Mouse (Mus musculus) neural tube, embryonic 12.5 days (tissue): ENCODE data around the gene Rpl13a. TPM values are rescaled to one million over a fixed set of nuclear protein-coding genes. Genes with fewer than 3 reads are reported as not detected.
A peak's percentile ranks its signal among the peaks of the same experiment; 100 is the strongest.
"Not testable (repeated sequence)": the region's sequence is repeated elsewhere in the genome, so short reads cannot be mapped to it uniquely, and the experiment has no call there.

Experiments
- ATAC-seq: fragments of 200-750 bp; cut with Nextera tagmentation; 2 replicates; pipeline ENCODE4 v1.8.0; 2017; ENCODE audit warnings: low read depth, mild to moderate bottlenecking, moderate TSS enrichment, moderate library complexity; ENCODE audit not compliant: low FRiP score
- H3K27ac ChIP-seq: fragments of 300-500 bp; sonication (generic); 2 replicates; pipeline ENCODE4 v1.5.1; 2016
- H3K27me3 ChIP-seq: fragments of 300-500 bp; sonication (generic); replicated peaks from 2 replicates; pipeline ENCODE4 v1.6.1; 2016; ENCODE audit warnings: mild to moderate bottlenecking
- H3K36me3 ChIP-seq: fragments of 300-500 bp; sonication (generic); 2 replicates; pipeline ENCODE4 v1.6.1; 2016; ENCODE audit warnings: mild to moderate bottlenecking
- H3K4me1 ChIP-seq: fragments of 300-500 bp; sonication (generic); 2 replicates; pipeline ENCODE4 v1.6.1; 2016
- H3K4me2 ChIP-seq: fragments of 300-500 bp; sonication (generic); replicated peaks from 2 replicates; pipeline ENCODE4 v1.6.1; 2016; ENCODE audit warnings: mild to moderate bottlenecking
- H3K4me3 ChIP-seq: fragments of 300-500 bp; sonication (generic); 2 replicates; pipeline ENCODE4 v1.5.1; 2016
- H3K9ac ChIP-seq: fragments of 300-500 bp; sonication (generic); 2 replicates; pipeline ENCODE4 v1.6.1; 2016; ENCODE audit warnings: mild to moderate bottlenecking
- H3K9me3 ChIP-seq: fragments of 300-500 bp; sonication (generic); 2 replicates; pipeline ENCODE4 v1.6.1; 2016; ENCODE audit warnings: mild to moderate bottlenecking
- WGBS: fragments of 180-500 bp; shearing (Covaris S2); methylation state at CpG from one replicate; pipeline ENCODE4 v1.1.7; 2016; 5-methylcytosine and 5-hydroxymethylcytosine counted together
- polyA plus RNA-seq: library from polyadenylated mRNA; unstranded; fragments of >200 nt; fragmentation: Nextera tagmentation; extraction: Ambion mirVana; gene quantifications from 2 replicates; pipeline ENCODE4 v1.2.1, GENCODE M21; 2016

Rpl13a gene
- polyA plus RNA-seq, 1 experiment from 2014 or later: 974 TPM

DNA sequence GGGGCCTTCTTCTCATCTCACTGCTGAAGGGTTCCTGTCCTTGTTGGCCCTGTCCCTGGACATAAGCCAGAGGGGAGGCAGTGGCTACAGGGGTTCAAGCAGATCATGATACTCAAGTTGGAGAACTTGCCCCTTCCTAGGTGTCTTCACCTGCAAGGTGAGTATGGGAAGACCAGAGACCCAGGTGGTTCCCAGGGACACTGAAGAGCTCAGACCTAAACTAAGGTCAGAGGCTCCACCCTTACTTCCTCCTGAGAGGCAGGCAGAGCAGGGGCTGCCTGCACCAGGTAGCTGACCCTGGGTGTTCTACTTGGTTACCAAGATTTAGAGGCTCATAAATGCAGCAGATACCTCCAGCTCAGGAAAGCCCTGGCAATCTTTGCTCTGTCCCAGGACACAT lies 6.6 kb downstream of the Rpl13a start:
- Histone ChIP-seq H3K36me3 (peaks cover 62% of the 10 kb centered on the region), H3K27ac (no peak overlapping the region), H3K4me2 (peak overlapping the region; percentile 16), H3K9ac (no peak overlapping the region), H3K4me3 (no peak overlapping the region), H3K4me1 (peaks cover 29% of the 10 kb centered on the region), H3K27me3 (no peaks in the 10 kb centered on the region), H3K9me3 (no peaks in the 10 kb centered on the region)
- ATAC-seq: no peak

DNA sequence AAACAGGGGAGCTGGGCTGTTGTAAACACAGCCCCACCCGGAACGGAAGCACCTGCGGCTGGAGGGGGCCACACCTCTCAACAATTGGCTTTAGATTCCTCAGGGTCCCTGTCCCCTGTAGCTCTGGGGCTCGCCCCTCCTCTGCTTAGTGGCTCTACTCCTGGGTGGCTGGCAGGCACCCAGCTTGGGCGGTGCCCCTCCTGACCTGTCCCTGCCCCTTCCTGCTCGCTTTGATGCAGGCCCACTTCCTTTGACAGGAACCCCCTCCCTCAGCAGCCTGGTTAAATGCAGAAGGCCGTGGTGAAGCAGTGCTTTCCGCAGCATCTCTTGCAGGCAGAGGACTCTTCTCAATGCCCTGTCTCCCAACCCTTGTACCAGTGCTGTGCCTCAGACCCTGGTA lies 7.2 kb downstream of the Rpl13a start:
- no peak overlapping the region for H3K9ac ChIP-seq
- WGBS: 76% methylated on average over 8 of the region's 8 CpGs
- no peaks in the 10 kb centered on the region for H3K9me3 ChIP-seq
- H3K4me2 ChIP-seq: peak overlapping the region; percentile 16
- H3K4me3 ChIP-seq: no peak overlapping the region
- peaks cover 57% of the 10 kb centered on the region for H3K36me3 ChIP-seq
- H3K4me1 ChIP-seq: peaks cover 24% of the 10 kb centered on the region
- H3K27me3 ChIP-seq: no peaks in the 10 kb centered on the region
- no peak for ATAC-seq
- no peak overlapping the region for H3K27ac ChIP-seq

DNA sequence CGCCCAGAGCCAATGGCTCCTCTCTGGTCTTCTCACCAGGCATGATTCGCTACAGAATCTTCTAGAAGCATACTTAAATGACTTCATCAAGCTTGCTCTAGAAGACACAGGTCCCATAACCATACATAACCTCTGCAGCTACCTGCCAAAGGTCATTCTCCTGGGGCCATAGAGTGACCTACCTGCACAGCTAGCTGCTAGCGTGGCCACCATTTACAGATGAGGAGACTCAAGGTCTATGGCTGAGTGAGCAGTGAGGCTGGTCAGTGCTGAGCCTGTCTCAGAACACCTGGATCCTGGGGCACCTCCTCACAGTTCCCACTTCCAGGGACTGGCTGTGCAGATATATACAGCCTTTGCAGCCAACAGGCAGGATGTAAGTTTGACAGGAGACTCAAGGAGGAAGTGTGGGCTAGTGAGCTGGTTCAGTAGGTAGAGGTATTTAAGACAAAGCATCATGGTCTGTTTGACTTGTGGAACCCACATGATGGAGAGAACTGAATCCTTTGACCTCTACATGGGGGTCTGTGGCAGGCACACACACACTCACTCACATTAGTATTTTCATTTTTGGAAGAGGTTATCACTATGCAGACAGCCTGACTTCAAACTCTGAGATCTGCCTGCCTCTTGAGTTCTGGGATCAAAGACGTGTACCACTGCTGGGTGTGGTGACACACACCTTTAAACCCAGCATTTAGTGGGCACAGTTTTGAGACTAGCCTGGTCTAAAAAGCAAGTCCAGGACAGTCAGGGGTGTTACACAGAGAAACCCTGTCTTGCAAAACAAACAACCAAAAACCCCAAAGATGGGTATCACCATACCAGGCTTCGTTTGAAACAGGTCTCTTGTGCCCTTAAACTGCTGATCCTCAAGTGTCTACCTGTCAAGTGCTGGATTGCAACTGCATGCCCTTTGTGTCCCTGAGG lies 8.5 kb downstream of the Rpl13a start:
- 82% methylated on average over 5 of the region's 5 CpGs for WGBS
- H3K4me1 ChIP-seq: peaks cover 19% of the 10 kb centered on the region

DNA sequence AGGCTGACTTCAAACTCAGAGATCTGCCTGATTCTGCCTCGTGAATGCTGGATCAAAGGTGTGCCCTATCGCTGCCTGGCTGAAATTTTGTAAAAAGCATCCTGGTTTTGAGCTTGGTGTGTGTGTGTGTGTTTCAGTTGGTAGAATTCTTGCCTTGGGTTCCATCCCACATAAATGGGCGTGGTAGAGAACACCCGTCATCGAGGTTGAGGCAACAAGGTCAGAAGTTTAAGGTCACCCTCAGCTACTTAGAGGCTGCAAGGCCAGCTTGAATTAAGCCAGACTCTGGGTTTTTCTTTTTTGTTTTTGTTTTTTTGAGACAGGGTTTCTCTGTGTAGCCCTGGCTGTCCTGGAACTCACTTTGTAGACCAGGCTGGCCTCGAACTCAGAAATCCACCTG lies 10.2 kb downstream of the Rpl13a start:
- Histone ChIP-seq H3K4me3 (no peak overlapping the region), H3K4me2 (no peak overlapping the region), H3K9ac (no peak overlapping the region), H3K36me3 (peaks cover 42% of the 10 kb centered on the region), H3K27ac (no peak overlapping the region), H3K27me3 (no peaks in the 10 kb centered on the region), H3K4me1 (peaks cover 13% of the 10 kb centered on the region), H3K9me3 (no peaks in the 10 kb centered on the region)
- ATAC-seq: no peak
- 91% methylated on average over 6 of the region's 6 CpGs for WGBS

More for the DNA sequence above, 8.5 kb downstream of the Rpl13a start:
- Histone ChIP-seq H3K9me3 (no peaks in the 10 kb centered on the region), H3K36me3 (peaks cover 43% of the 10 kb centered on the region), H3K9ac (no peak overlapping the region), H3K4me2 (no peak overlapping the region), H3K27me3 (no peaks in the 10 kb centered on the region), H3K4me3 (no peak overlapping the region), H3K27ac (no peak overlapping the region)
- no peak for ATAC-seq

DNA sequence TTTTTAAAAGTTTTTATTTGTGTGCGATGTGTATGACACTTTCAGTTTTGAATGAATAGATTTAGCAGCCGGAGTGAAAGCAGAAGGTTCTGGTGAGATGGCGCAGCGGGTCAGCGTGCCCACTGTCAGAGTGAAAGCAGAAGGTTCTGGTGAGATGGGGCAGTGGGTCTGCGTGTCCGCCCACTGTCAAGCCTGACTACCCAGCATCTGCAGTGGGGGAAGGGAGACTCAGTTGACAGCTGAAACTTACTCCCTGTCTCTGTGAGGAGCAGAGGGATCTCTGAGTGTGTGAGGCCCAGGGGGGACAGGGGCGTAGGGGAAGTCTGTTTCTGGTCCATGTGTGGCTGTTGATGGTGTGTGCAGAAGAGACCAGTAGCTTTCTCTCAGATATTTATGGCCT lies 11.0 kb downstream of the Rpl13a start:
- no peak for ATAC-seq
- Histone ChIP-seq H3K27me3 (no peaks in the 10 kb centered on the region), H3K9me3 (no peaks in the 10 kb centered on the region), H3K4me3 (no peak overlapping the region), H3K4me1 (peaks cover 5% of the 10 kb centered on the region), H3K9ac (no peak overlapping the region), H3K36me3 (peaks cover 37% of the 10 kb centered on the region), H3K4me2 (no peak overlapping the region), H3K27ac (no peak overlapping the region)
- WGBS: 86% methylated on average over 8 of the region's 8 CpGs

DNA sequence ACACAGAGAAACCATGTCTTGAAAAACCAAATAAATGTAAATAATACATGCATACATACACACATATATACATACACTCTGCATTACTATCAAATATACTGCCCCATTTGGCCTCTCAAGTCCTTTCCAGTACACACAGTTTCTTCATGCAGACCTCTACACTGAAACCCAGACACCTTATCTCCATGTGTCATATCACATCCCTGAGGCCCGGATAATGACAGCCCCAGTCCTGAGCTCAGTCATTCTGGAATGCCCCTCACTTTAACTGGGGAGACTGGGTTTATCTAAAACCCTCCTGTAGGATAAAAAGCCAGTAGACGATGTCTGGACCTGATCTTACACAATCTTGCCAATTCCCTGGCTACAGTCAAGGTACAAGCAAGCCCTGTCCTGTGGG lies 15.1 kb downstream of the Rpl13a start:
- Histone ChIP-seq H3K36me3 (no peaks in the 10 kb centered on the region; the same call in 1 of the 2 replicates), H3K4me2 (no peak overlapping the region), H3K4me3 (no peak overlapping the region), H3K27me3 (no peaks in the 10 kb centered on the region), H3K9me3 (no peaks in the 10 kb centered on the region), H3K27ac (no peak overlapping the region), H3K4me1 (no peaks in the 10 kb centered on the region), H3K9ac (no peak overlapping the region)
- 88% methylated on average over 2 of the region's 2 CpGs for WGBS
- ATAC-seq: no peak

DNA sequence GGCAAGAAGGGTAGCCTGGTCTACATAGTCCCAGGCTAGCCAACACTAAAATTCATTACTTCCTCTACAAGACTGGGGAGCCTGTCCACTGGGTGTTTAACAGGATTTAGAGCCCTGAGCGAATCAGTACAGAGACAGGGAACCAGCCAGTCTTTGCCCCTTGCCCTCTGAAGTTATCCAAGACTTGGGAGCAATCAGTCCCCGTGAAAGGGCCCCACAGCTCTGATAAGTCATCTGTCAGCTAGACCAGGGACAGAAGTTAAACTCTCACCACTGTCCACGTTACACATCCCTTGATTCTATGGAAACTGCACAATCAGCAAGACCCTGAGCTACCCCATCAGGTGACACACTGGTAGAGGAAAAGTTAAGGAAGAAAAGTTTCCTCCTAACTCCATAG lies 16.0 kb downstream of the Rpl13a start:
- Histone ChIP-seq H3K27ac (no peak overlapping the region), H3K4me2 (no peak overlapping the region), H3K4me3 (no peak overlapping the region), H3K27me3 (no peaks in the 10 kb centered on the region), H3K9ac (no peak overlapping the region), H3K4me1 (no peaks in the 10 kb centered on the region), H3K9me3 (no peaks in the 10 kb centered on the region), H3K36me3 (no peaks in the 10 kb centered on the region; the same call in 1 of the 2 replicates)
- no peak for ATAC-seq
- 80% methylated on average over 3 of the region's 3 CpGs for WGBS

DNA sequence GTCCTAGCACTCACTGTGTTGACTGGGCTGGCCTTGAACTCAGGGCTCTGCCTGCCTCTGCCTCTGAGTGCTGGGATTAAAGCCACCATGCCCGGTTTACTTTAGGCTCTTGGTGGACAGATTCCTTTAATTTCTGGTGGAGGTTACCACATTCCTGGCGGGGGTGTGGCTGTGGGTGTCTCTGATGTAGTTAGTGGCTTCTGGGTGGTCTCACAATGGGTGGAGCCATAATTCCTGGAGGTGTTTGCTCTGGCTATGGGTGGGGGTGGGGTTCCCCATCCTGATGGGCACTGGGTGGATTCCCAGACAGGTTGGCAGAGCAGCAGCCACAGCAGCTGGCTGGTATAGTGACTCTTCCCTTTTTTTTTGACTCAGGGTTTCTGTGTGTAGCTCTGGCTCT lies 16.6 kb downstream of the Rpl13a start:
- WGBS: 71% methylated on average over 2 of the region's 2 CpGs
- Histone ChIP-seq H3K4me2 (no peak overlapping the region), H3K9me3 (no peaks in the 10 kb centered on the region), H3K4me3 (no peak overlapping the region), H3K4me1 (no peaks in the 10 kb centered on the region), H3K27me3 (no peaks in the 10 kb centered on the region), H3K36me3 (no peaks in the 10 kb centered on the region), H3K9ac (no peak overlapping the region), H3K27ac (no peak overlapping the region)
- ATAC-seq: no peak

DNA sequence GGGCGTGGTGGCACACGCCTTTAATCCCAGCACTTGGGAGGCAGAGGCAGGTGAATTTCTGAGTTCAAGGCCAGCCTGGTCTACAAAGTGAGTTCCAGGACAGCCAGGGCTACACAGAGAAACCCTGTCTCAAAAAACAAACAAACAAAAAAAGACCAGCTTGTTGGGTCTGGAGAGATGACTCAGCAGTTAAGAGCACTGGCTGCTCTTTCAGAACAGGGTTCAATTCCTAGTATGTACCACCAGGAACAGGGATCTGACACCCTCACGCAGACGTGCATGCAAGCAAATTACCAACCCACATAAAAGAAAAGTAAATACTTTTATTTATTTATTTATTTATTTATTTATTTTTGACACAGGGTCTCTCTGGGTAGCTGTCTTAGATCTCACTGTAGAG lies 18.5 kb downstream of the Rpl13a start:
- H3K36me3 ChIP-seq, H3K27ac ChIP-seq, H3K4me3 ChIP-seq, H3K27me3 ChIP-seq, H3K9ac ChIP-seq, H3K9me3 ChIP-seq, H3K4me2 ChIP-seq, ATAC-seq, H3K4me1 ChIP-seq: not testable (repeated sequence)
- 95% methylated on average over 4 of the region's 4 CpGs for WGBS

DNA sequence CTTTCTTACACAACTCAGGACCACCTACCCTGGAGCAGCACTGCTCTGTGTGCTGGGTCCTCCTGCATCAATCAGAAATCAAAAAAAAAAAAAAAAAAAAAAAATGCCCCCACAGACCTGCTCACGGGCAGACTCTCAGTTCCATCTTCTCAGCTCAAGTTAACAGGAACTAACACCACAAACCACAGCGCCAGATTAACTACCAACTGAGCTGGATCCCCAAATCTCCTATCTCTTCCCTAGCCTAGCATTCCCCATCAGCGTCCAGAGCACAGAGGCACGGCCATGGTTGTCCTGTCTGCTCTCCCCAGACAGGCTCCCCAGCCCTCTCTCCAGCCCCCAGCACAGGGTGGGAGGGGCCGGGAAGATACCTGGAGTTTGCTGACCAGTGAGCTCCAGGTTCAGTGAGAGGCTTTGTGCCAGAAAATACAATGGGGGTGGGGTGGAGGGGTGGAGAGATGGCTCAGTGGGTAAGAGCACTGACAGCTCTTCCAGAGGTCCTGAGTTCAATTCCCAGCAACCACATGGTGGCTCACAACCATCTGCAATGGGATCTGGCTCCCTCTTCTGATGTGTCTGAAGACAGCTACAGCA lies 21.4 kb downstream of the Rpl13a start:
- Histone ChIP-seq H3K36me3 (no peaks in the 10 kb centered on the region), H3K9ac (no peak overlapping the region), H3K27ac (no peak overlapping the region), H3K27me3 (no peaks in the 10 kb centered on the region), H3K4me3 (no peak overlapping the region), H3K9me3 (no peaks in the 10 kb centered on the region), H3K4me1 (peaks cover 7% of the 10 kb centered on the region; the same call in 1 of the 2 replicates), H3K4me2 (no peak overlapping the region)
- ATAC-seq: no peak
- WGBS: 54% methylated on average over 5 of the region's 5 CpGs

DNA sequence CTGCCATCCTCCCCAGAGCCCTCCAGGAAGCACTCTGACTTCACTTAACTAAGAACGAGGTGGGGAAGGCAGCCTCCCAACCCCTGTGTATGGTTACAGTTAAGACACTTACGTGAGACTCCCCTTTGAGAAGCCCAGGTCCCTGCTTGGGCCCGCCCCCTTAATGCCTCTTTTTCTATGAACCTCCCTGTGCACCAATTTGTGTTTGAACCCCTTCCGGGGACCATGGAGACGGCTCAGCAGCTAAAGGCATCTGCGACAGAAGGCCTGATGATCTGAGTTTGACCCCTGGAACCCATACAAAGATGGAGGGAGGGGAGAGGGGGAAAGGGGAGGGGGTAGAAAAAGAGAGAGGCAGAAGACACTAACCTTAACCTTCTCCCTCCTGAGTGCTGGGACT lies 22.1 kb downstream of the Rpl13a start:
- no peaks in the 10 kb centered on the region for H3K36me3 ChIP-seq
- H3K27ac ChIP-seq: no peak overlapping the region
- peaks cover 7% of the 10 kb centered on the region; the same call in 1 of the 2 replicates for H3K4me1 ChIP-seq
- ATAC-seq: no peak
- no peaks in the 10 kb centered on the region for H3K9me3 ChIP-seq
- H3K9ac ChIP-seq: no peak overlapping the region
- 0 out of 2 replicates have a peak overlapping the region, but pooled peaks have one; percentile 17 for H3K4me2 ChIP-seq
- no peak overlapping the region for H3K4me3 ChIP-seq
- 25% methylated on average over 6 of the region's 6 CpGs for WGBS
- no peaks in the 10 kb centered on the region for H3K27me3 ChIP-seq

DNA sequence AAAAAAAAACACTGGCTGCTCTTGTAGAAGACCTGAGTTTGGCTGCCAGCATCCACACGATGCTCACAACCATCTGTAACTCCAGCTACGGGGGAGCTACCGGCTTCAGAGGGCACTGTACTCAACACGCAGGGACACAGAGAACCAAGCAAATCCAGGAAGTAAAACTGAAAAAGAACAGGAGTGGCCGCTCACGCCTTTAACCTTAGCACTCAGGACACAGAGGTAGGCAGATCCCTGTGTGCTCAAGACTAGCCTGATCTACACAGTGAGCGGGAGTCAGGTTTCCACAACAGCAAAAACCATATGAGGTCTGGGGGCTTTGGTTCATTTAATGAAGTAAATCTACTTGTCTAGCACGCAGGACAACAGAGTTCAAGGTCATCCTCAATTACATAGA lies 23.1 kb downstream of the Rpl13a start:
- H3K36me3 ChIP-seq: no peaks in the 10 kb centered on the region
- H3K4me1 ChIP-seq: peaks cover 7% of the 10 kb centered on the region; the same call in 1 of the 2 replicates
- ATAC-seq: no peak
- H3K9ac ChIP-seq: no peak overlapping the region
- H3K27ac ChIP-seq: no peak overlapping the region
- no peaks in the 10 kb centered on the region for H3K9me3 ChIP-seq
- no peak overlapping the region for H3K4me3 ChIP-seq
- WGBS: 76% methylated on average over 8 of the region's 8 CpGs
- no peaks in the 10 kb centered on the region for H3K27me3 ChIP-seq
- no peak overlapping the region for H3K4me2 ChIP-seq
